Mouse (Mus musculus): Measurements from ENCODE around the gene Gcm2. TPM values are rescaled to one million over a fixed set of nuclear protein-coding genes. Genes with fewer than 3 reads are reported as not detected.

The Gcm2 gene
- not detected for polyA plus RNA-seq (2015; fragmentation: Illumina TruSeq; extraction: RNeasy Lipid Tissue Mini Kit (QIAGEN cat#74804); ENCODE audit: insufficient read depth, low read depth, low replicate concordance)

GRCm38 (mm10) chr13:41110935-41111334 lies at the start of gene Gcm2:
Gcm2 (minus strand) TSS chr13:41111035.

GRCm38 (mm10) chr13:41113940-41114339 lies 3.1 kb upstream of the Gcm2 start, which contains the start of gene Sycp2l:
Sycp2l (plus strand) TSS chr13:41114307.

GRCm38 (mm10) chr13:41079421-41079780 lies 31.4 kb downstream of the Gcm2 start, which contains the start of gene Mak:
Mak (minus strand) TSS chr13:41079706.

Other genes starting within 250 kb of the Gcm2 start
- 10.4 TPM for gene Pak1ip1, start 110.0 kb downstream of the Gcm2 start, polyA plus RNA-seq (2015; fragmentation: Illumina TruSeq; extraction: RNeasy Lipid Tissue Mini Kit (QIAGEN cat#74804); ENCODE audit: insufficient read depth, low read depth, low replicate concordance)
- gene Tmem14c, start 94.7 kb downstream of the Gcm2 start, polyA plus RNA-seq (2015; fragmentation: Illumina TruSeq; extraction: RNeasy Lipid Tissue Mini Kit (QIAGEN cat#74804); ENCODE audit: insufficient read depth, low read depth, low replicate concordance) = 21.8 TPM
- not detected for gene Mak, start 31.3 kb downstream of the Gcm2 start, polyA plus RNA-seq (2015; fragmentation: Illumina TruSeq; extraction: RNeasy Lipid Tissue Mini Kit (QIAGEN cat#74804); ENCODE audit: insufficient read depth, low read depth, low replicate concordance)
- not detected for gene Sycp2l, start 3.3 kb upstream of the Gcm2 start, polyA plus RNA-seq (2015; fragmentation: Illumina TruSeq; extraction: RNeasy Lipid Tissue Mini Kit (QIAGEN cat#74804); ENCODE audit: insufficient read depth, low read depth, low replicate concordance)
- 0.41 TPM for gene Elovl2, start 109.4 kb upstream of the Gcm2 start, polyA plus RNA-seq (2015; fragmentation: Illumina TruSeq; extraction: RNeasy Lipid Tissue Mini Kit (QIAGEN cat#74804); ENCODE audit: insufficient read depth, low read depth, low replicate concordance)
- 3.8 TPM for gene Smim13, start 138.8 kb upstream of the Gcm2 start, polyA plus RNA-seq (2015; fragmentation: Illumina TruSeq; extraction: RNeasy Lipid Tissue Mini Kit (QIAGEN cat#74804); ENCODE audit: insufficient read depth, low read depth, low replicate concordance)
- not detected for gene Gm17364, start 162.9 kb upstream of the Gcm2 start, polyA plus RNA-seq (2015; fragmentation: Illumina TruSeq; extraction: RNeasy Lipid Tissue Mini Kit (QIAGEN cat#74804); ENCODE audit: insufficient read depth, low read depth, low replicate concordance)

Data from pancreas, adult 10 weeks (tissue).